Mouse (Mus musculus) granulocyte monocyte progenitor cell, adult 5-6 weeks (primary cell): Measurements from ENCODE around the gene Chpf2. TPM values are rescaled to one million over a fixed set of nuclear protein-coding genes. Genes with fewer than 3 reads are reported as not detected.

Experiments used
- ATAC-seq: replicated peaks from 2 replicates; pipeline ENCODE4 v1.8.0; 2016; ENCODE audit warnings: mild to moderate bottlenecking, moderate TSS enrichment, inconsistent platforms; ENCODE audit not compliant: poor library complexity, severe bottlenecking
- total RNA-seq, 2 experiments: library from RNA; stranded (forward) in 1 of 2; stranded (reverse) in 1 of 2; fragments of 200-712, 200-1000 nt in 1 of 2; fragments of >200 nt in 1 of 2; fragmentation: Nextera tagmentation in 1 of 2; gene quantifications; 2 replicates each; pipeline ENCODE4 v1.2.3; 2014 to 2017

The Chpf2 gene
- total RNA-seq, 2 experiments from 2014 or later = 17.9 to 29.2 TPM

DNA sequence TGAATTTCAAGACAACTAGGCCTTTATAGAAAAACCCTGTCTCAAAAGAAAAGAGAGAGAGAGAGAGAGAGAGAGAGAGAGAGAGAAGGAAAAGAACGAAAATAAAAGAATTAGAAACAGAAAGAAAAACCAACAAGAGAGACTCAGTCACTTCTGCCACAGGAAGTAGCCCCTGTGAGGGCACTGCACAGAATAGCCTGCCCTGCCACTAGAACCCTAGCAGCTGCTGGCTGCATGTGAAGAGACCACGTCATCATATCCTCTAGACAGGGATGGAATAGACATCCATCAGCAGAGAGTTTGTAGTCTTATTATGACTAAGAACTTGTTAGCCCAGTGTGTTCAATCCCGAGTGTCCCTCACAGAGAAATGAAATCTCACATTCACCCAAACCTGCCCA is 43.2 kb downstream of the Chpf2 start:
- ATAC-seq = no peak

DNA sequence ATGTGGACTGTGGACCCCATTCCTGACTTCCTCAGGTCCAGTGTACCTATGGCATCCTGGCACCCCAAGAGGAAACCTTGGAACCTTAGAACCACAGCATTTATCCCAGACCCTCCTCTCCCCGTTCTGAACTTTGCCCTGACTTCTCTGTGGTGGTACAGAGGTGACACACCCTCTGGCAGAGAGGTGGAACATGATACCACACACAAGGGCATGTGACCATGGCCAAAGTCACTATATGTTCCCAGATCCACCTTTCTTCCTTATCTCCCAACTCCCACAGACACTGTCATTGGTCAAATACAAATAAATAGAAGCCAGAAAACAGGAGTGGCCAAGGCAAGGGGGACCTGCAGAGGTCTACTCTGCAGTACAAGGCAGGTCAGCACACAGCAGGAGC is 48.6 kb downstream of the Chpf2 start:
- no peak for ATAC-seq

DNA sequence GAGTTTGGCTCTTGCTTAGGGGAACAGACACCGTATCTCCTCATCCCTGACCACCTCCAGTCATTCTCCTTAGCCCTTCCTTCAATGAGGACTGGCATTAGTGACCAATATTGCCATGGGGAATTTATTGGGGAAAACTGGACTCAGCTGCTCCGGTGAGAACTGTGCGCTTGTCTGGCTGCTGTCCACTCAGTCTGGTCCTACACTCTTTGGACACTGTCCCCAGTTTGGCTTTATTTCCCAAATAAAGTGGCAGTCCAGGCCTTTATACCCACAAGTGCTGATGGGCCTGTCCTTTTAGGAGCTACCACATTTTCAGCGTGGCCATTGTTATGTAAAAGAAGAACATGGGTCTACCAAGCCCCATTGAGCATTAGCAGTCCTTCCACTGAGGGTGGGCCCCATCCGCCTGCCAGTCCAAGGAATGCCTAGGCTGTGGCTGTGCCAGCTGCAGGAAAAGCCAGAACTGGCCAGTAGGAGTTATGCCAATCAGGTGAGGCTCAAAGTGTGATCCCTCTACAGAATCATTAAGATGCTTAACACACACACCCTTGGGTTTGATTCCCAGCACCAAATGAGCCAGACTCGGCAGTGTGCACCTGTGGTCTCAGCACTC is 49.1 kb downstream of the Chpf2 start:
- no peak for ATAC-seq

GRCm38 (mm10) chr5:24636987-24637386 is 50.4 kb downstream of the Chpf2 start:
- no peak for ATAC-seq

- ATAC-seq = no peak
These were observed 51.6 kb downstream of the Chpf2 start for GRCm38 (mm10) chr5:24638131-24638530.

GRCm38 (mm10) chr5:24639081-24639480 is 52.5 kb downstream of the Chpf2 start:
- no peak for ATAC-seq

Other genes with a start within 250 kb of the Chpf2 start
- not detected in 2 replicates for gene Kcnh2, start 235.1 kb upstream of the Chpf2 start, total RNA-seq (2014; fragmentation: Nextera tagmentation)
- gene Kcnh2, start 235.1 kb upstream of the Chpf2 start, total RNA-seq (2017) = not detected in 2 replicates
- 0.56 TPM in 1 of 2 replicates, not detected in the other for gene Nos3, start 221.9 kb upstream of the Chpf2 start, total RNA-seq (2014; fragmentation: Nextera tagmentation)
- not detected in 2 replicates for gene Nos3, start 221.9 kb upstream of the Chpf2 start, total RNA-seq (2017)
- gene Atg9b, start 194.6 kb upstream of the Chpf2 start, total RNA-seq (2014; fragmentation: Nextera tagmentation) = 1.8 and 4.0 TPM in 2 replicates
- gene Atg9b, start 194.6 kb upstream of the Chpf2 start, total RNA-seq (2017) = 4.0 and 5.3 TPM in 2 replicates
- 17.6 and 56.8 TPM in 2 replicates for gene Abcb8, start 193.1 kb upstream of the Chpf2 start, total RNA-seq (2014; fragmentation: Nextera tagmentation)
- 14.4 and 23.9 TPM in 2 replicates for gene Abcb8, start 193.1 kb upstream of the Chpf2 start, total RNA-seq (2017)
- gene Asic3, start 173.3 kb upstream of the Chpf2 start, total RNA-seq (2014; fragmentation: Nextera tagmentation) = not detected in 2 replicates
- gene Asic3, start 173.3 kb upstream of the Chpf2 start, total RNA-seq (2017) = not detected in 2 replicates
- 24.4 and 36.9 TPM in 2 replicates for gene Cdk5, start 163.2 kb upstream of the Chpf2 start, total RNA-seq (2014; fragmentation: Nextera tagmentation)
- 20.7 and 22.4 TPM in 2 replicates for gene Cdk5, start 163.2 kb upstream of the Chpf2 start, total RNA-seq (2017)
- gene Slc4a2, start 162.9 kb upstream of the Chpf2 start, total RNA-seq (2014; fragmentation: Nextera tagmentation) = 20.9 and 28.9 TPM in 2 replicates
- gene Slc4a2, start 162.9 kb upstream of the Chpf2 start, total RNA-seq (2017) = 13.5 and 29.3 TPM in 2 replicates
- 53.8 and 75.7 TPM in 2 replicates for gene Fastk, start 141.5 kb upstream of the Chpf2 start, total RNA-seq (2014; fragmentation: Nextera tagmentation)
- 15.9 and 23.3 TPM in 2 replicates for gene Fastk, start 141.5 kb upstream of the Chpf2 start, total RNA-seq (2017)
- 6.4 and 18.7 TPM in 2 replicates for gene Tmub1, start 138.9 kb upstream of the Chpf2 start, total RNA-seq (2014; fragmentation: Nextera tagmentation)
- 8.8 and 11.1 TPM in 2 replicates for gene Tmub1, start 138.9 kb upstream of the Chpf2 start, total RNA-seq (2017)
- 21.5 and 26.8 TPM in 2 replicates for gene Agap3, start 134.6 kb upstream of the Chpf2 start, total RNA-seq (2014; fragmentation: Nextera tagmentation)
- gene Agap3, start 134.6 kb upstream of the Chpf2 start, total RNA-seq (2017) = 19.4 and 31.8 TPM in 2 replicates
- gene Gbx1, start 59.5 kb upstream of the Chpf2 start, total RNA-seq (2014; fragmentation: Nextera tagmentation) = not detected in 2 replicates
- not detected in 2 replicates for gene Gbx1, start 59.5 kb upstream of the Chpf2 start, total RNA-seq (2017)
- not detected in 2 replicates for gene Asb10, start 45.8 kb upstream of the Chpf2 start, total RNA-seq (2014; fragmentation: Nextera tagmentation)
- gene Asb10, start 45.8 kb upstream of the Chpf2 start, total RNA-seq (2017) = not detected in 2 replicates
- gene 4931409K22Rik, start 29.9 kb upstream of the Chpf2 start, total RNA-seq (2014; fragmentation: Nextera tagmentation) = not detected in 2 replicates
- not detected in 2 replicates for gene 4931409K22Rik, start 29.9 kb upstream of the Chpf2 start, total RNA-seq (2017)
- 51.6 and 74.3 TPM in 2 replicates for gene Abcf2, start 9.3 kb upstream of the Chpf2 start, total RNA-seq (2014; fragmentation: Nextera tagmentation)
- gene Abcf2, start 9.3 kb upstream of the Chpf2 start, total RNA-seq (2017) = 98.3 and 98.8 TPM in 2 replicates
- not detected in 2 replicates for gene Smarcd3, start 37.7 kb downstream of the Chpf2 start, total RNA-seq (2014; fragmentation: Nextera tagmentation)
- gene Smarcd3, start 37.7 kb downstream of the Chpf2 start, total RNA-seq (2017) = 0.05 and 0.34 TPM in 2 replicates
- gene Nub1, start 98.8 kb downstream of the Chpf2 start, total RNA-seq (2014; fragmentation: Nextera tagmentation) = 28.2 and 30.4 TPM in 2 replicates
- gene Nub1, start 98.8 kb downstream of the Chpf2 start, total RNA-seq (2017) = 33.1 and 37.6 TPM in 2 replicates
- gene Wdr86, start 144.0 kb downstream of the Chpf2 start, total RNA-seq (2014; fragmentation: Nextera tagmentation) = 1.5 and 2.2 TPM in 2 replicates
- not detected in 2 replicates for gene Wdr86, start 144.0 kb downstream of the Chpf2 start, total RNA-seq (2017)
- not detected in 2 replicates for gene Crygn, start 171.3 kb downstream of the Chpf2 start, total RNA-seq (2014; fragmentation: Nextera tagmentation)
- not detected in 2 replicates for gene Crygn, start 171.3 kb downstream of the Chpf2 start, total RNA-seq (2017)